Mouse (Mus musculus) ES-Bruce4 (cell line): ENCODE results near the gene Fra10ac1. TPM values are rescaled to one million over a fixed set of nuclear protein-coding genes. Genes with fewer than 3 reads are reported as not detected.
A peak's percentile ranks its signal among the peaks of the same experiment; 100 is the strongest.

Source experiments
- H3K27ac ChIP-seq: 2 replicates; pipeline ENCODE4 v1.5.1; 2012; ENCODE audit warnings: low read length, inconsistent platforms; ENCODE audit not compliant: insufficient read depth
- H3K27me3 ChIP-seq: 2 replicates; pipeline ENCODE4 v1.6.1; 2012; ENCODE audit warnings: mild to moderate bottlenecking, low read length, inconsistent platforms; ENCODE audit not compliant: control insufficient read depth, poor library complexity, insufficient read depth, severe bottlenecking
- H3K36me3 ChIP-seq: 2 replicates; pipeline ENCODE4 v1.6.1; 2012; ENCODE audit warnings: inconsistent platforms, mild to moderate bottlenecking, low read length, moderate library complexity; ENCODE audit not compliant: control insufficient read depth, poor library complexity, insufficient read depth, severe bottlenecking
- H3K4me1 ChIP-seq: one replicate; pipeline ENCODE4 v1.8.1; 2011; ENCODE audit warnings: low read length; ENCODE audit not compliant: control insufficient read depth, insufficient read depth
- H3K4me3 ChIP-seq: 2 replicates; pipeline ENCODE4 v1.5.1; 2011; ENCODE audit warnings: low read depth, mild to moderate bottlenecking, low read length
- H3K9ac ChIP-seq: 2 replicates; pipeline ENCODE4 v1.6.1; 2012; ENCODE audit warnings: low read depth, mild to moderate bottlenecking, inconsistent platforms; ENCODE audit not compliant: poor library complexity, severe bottlenecking
- H3K9me3 ChIP-seq: replicated peaks from 2 replicates; pipeline ENCODE4 v1.6.1; 2012; ENCODE audit warnings: mild to moderate bottlenecking, low read length, inconsistent platforms; ENCODE audit not compliant: control insufficient read depth, poor library complexity, insufficient read depth, severe bottlenecking
- CTCF ChIP-seq: IDR thresholded peaks from one replicate; pipeline ENCODE4 v1.8.1; 2011; ENCODE audit warnings: low read depth, low read length
- EP300 ChIP-seq: IDR thresholded peaks from 2 replicates; pipeline ENCODE4 v1.6.1; 2011; ENCODE audit warnings: low read depth, low read length; ENCODE audit not compliant: insufficient read depth
- POLR2A ChIP-seq: IDR thresholded peaks from one replicate; pipeline ENCODE4 v1.8.1; 2011; ENCODE audit warnings: low read length; ENCODE audit not compliant: insufficient read depth
- polyA plus RNA-seq: library from polyadenylated mRNA; stranded (reverse); fragments of >200 nt; gene quantifications from 2 replicates; pipeline ENCODE4 v1.2.4, GENCODE M21; 2011; ENCODE audit warnings: low read depth; ENCODE audit not compliant: missing spikeins, insufficient read depth, insufficient read length

The Fra10ac1 gene
- polyA plus RNA-seq, 1 experiment, result 46.0 TPM

- Histone ChIP-seq H3K9ac (no peak overlapping the region), H3K4me1 (no peaks in the 10 kb centered on the region), H3K36me3 (no peaks in the 10 kb centered on the region), H3K27ac (no peak overlapping the region), H3K27me3 (no peaks in the 10 kb centered on the region), H3K9me3 (no peaks in the 10 kb centered on the region), H3K4me3 (no peak overlapping the region)
- no peak for TF ChIP-seq EP300
- no peak for TF ChIP-seq POLR2A
- peak; percentile 46 for TF ChIP-seq CTCF
These were observed 40.0 kb upstream of the Fra10ac1 start for GRCm38 (mm10) chr19:38263829-38264504.

DNA sequence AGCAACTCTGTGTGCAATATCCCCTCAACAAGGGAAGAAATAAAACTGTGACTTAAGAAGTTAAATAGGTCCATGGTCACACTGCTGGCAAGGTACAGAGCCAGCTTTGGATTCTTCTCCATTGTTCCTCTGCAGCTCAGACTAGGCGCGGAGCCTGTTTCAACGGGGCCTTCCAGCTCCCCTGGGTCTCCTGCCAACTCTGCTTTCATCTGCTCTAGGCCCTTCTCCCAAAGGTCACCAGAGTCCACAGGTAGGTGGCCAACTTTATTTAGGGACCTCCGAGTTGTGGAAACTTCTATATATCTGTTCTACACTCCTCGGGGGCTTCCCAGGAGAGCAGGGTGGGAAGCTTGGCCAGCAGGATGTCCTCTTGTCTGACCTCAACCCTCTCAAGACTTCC is 37.4 kb upstream of the Fra10ac1 start:
- Histone ChIP-seq H3K4me3 (no peak overlapping the region), H3K27ac (no peak overlapping the region), H3K27me3 (no peaks in the 10 kb centered on the region), H3K4me1 (no peaks in the 10 kb centered on the region), H3K9ac (no peak overlapping the region), H3K36me3 (no peaks in the 10 kb centered on the region), H3K9me3 (no peaks in the 10 kb centered on the region)
- no peak for TF ChIP-seq EP300
- TF ChIP-seq CTCF, result no peak
- no peak for TF ChIP-seq POLR2A

- H3K4me3 ChIP-seq, result no peak overlapping the region
- TF ChIP-seq CTCF (no peak), POLR2A (no peak), EP300 (no peak)
- H3K27ac ChIP-seq, result no peak overlapping the region
- H3K36me3 ChIP-seq, result no peaks in the 10 kb centered on the region
- H3K9me3 ChIP-seq, result no peaks in the 10 kb centered on the region
- no peaks in the 10 kb centered on the region for H3K27me3 ChIP-seq
- no peaks in the 10 kb centered on the region for H3K4me1 ChIP-seq
- H3K9ac ChIP-seq, result no peak overlapping the region
These were observed 36.4 kb upstream of the Fra10ac1 start for GRCm38 (mm10) chr19:38260346-38260745.

- Histone ChIP-seq H3K36me3 (no peaks in the 10 kb centered on the region), H3K4me3 (no peak overlapping the region), H3K27me3 (no peaks in the 10 kb centered on the region), H3K9me3 (no peaks in the 10 kb centered on the region), H3K27ac (no peak overlapping the region), H3K9ac (no peak overlapping the region), H3K4me1 (no peaks in the 10 kb centered on the region)
- TF ChIP-seq EP300, result no peak
- TF ChIP-seq CTCF, result no peak
- TF ChIP-seq POLR2A, result no peak
These were observed 35.5 kb upstream of the Fra10ac1 start for GRCm38 (mm10) chr19:38259436-38259835.

DNA sequence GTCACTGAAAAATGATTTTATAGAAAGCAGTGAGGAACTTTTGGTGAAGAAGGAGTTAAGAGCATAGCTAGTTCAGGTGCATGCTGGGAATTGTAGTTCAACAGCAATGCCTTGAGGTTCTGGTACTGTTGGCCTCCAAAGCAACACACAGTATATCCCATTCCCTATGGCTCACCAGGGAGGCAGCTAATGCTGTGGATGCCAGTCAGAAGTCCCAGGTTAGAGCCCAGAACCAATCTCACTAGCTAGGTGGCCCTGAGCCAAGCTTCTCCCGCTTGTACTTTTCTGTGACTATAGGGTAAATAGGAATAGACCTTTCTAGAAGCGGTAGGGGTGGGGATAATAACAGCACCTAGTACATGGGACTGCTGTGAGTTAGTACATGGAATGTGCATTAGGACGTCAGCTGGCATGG is 34.7 kb upstream of the Fra10ac1 start:
- Histone ChIP-seq H3K9ac (no peak overlapping the region), H3K27ac (no peak overlapping the region), H3K4me3 (no peak overlapping the region), H3K27me3 (no peaks in the 10 kb centered on the region), H3K4me1 (no peaks in the 10 kb centered on the region), H3K9me3 (no peaks in the 10 kb centered on the region), H3K36me3 (no peaks in the 10 kb centered on the region)
- TF ChIP-seq POLR2A (no peak), EP300 (no peak), CTCF (no peak)

GRCm38 (mm10) chr19:38253796-38254195 is 29.8 kb upstream of the Fra10ac1 start:
- TF ChIP-seq EP300 (no peak), CTCF (peak; percentile 64), POLR2A (no peak)
- H3K9ac ChIP-seq, result no peak overlapping the region
- no peaks in the 10 kb centered on the region for H3K9me3 ChIP-seq
- no peak overlapping the region for H3K4me3 ChIP-seq
- no peaks in the 10 kb centered on the region for H3K4me1 ChIP-seq
- H3K36me3 ChIP-seq, result no peaks in the 10 kb centered on the region
- no peak overlapping the region for H3K27ac ChIP-seq
- H3K27me3 ChIP-seq, result no peaks in the 10 kb centered on the region
